Mouse (Mus musculus): Measurements from ENCODE around the gene Polr2b. TPM values are rescaled to one million over a fixed set of nuclear protein-coding genes. Genes with fewer than 3 reads are reported as not detected.
A peak's percentile ranks its signal among the peaks of the same experiment; 100 is the strongest.

The Polr2b gene
- total RNA-seq, 2 experiments from 2014 or later: 110 to 138 TPM

DNA sequence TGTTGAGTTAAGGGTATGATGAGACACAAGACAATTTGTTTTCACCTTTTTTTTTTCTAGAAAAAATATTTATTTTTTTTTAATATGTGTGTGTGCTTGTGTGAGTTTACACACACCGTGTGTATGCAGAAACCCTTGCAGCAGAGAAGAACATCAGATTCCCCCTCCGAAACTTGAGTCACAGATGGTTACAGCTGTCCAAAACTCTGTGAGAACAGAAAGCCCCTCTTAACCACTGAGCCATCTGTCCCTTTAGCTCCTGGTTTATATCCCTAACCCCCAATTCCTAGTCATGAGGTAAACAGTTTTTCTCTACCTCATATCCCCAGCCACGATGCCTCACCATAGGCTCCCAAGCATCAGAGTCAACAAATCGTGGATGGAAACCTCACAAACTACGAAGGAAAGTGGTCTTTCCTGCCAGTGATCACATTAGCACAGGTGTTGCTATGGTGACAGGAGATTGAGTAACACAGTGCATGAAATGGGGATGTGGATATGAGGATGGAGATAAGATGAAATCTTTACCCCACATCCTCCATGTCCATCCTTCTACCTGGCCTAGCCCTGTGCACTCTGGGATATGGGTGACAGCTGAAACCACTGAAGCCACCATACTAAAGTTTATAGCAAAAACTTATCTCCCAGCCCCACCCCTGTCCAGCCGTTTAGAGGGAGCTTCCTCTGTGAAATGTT, 76.1 kb downstream of the Polr2b start:
- ATAC-seq (replicated peaks; ENCODE audit: poor library complexity): peak; percentile 49

GRCm38 (mm10) chr5:77386596-77387413, 76.9 kb downstream of the Polr2b start:
- ATAC-seq (replicated peaks; ENCODE audit: poor library complexity): peak; percentile 27

DNA sequence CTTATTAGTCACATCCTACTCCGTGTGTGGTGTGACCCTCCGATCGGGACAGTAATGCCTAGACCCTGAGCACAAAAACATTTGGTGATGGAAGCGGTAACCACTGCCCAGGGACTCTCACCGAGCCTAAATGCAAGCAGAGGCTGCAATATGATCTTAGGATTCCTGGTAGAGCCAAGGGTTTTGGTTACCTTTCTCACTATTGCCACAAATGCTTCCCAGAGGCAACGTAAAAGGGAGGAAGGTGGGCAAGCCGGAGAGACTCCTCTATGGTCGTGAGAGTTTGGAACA, 77.4 kb downstream of the Polr2b start:
- ATAC-seq (replicated peaks; ENCODE audit: poor library complexity): no peak

- ATAC-seq (replicated peaks; ENCODE audit: poor library complexity): no peak
These were observed 78.4 kb downstream of the Polr2b start for GRCm38 (mm10) chr5:77388359-77388758.

DNA sequence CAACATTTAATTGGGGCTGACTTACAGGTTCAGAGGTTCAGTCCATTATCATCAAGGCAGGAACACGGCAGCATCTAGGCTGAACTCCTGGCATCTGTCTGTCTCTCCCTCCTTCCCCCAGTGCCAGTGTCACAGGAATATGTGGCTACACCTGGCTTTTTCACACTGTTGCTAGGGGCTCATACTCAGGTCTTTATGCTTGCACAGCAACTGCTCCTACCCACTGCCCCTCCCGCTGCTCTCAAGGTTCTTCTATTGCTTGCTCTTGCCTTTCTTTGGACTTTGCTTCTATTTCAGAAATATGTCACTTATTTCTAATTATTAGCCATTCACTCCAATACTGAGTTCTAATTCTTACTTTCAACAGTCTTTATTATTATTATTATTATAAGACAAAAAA, 80.3 kb downstream of the Polr2b start:
- ATAC-seq (replicated peaks; ENCODE audit: poor library complexity): no peak

- no peak for ATAC-seq (replicated peaks; ENCODE audit: poor library complexity)
These were observed 83.2 kb downstream of the Polr2b start for GRCm38 (mm10) chr5:77393094-77393619.

DNA sequence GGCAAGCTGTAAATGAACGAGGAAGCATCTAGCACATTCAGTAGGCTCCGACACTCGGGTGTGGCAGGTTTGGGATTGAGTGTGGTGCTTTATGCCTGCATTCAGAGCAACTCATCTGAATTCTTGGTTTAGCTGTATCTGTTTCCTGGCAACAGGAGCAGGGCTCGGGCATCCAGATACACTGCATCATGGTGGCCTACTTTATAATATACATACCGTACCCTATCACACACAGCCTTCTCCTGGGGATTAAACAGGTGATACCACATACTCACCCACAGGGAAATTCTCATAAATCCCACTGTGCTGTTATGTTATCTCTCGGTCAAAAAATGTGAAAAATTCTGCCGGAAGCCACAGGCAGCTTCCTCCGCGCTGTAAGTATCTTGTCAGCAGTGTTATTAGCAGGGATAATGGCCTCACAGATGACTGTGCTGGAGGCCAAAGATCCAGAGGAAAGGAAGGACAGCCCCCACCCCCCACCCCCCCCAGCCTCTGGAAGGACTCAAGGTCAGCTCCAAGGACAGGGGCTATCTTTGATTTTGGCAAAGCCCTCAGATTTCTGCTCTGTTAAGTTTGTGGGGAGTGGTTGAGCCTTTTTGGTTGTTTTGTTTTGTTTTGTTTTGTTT, 84.2 kb downstream of the Polr2b start:
- ATAC-seq (replicated peaks; ENCODE audit: poor library complexity): no peak

- no peak for ATAC-seq (replicated peaks; ENCODE audit: poor library complexity)
These were observed 88.5 kb downstream of the Polr2b start for GRCm38 (mm10) chr5:77398285-77399057.

Other genes starting within 250 kb of the Polr2b start
- gene Hopx, start 195.0 kb upstream of the Polr2b start, total RNA-seq (2015): 5.5 TPM in 2 replicates
- gene Hopx, start 195.0 kb upstream of the Polr2b start, total RNA-seq (2017): 1.5 and 3.2 TPM in 2 replicates
- gene Spink2, start 98.7 kb upstream of the Polr2b start, total RNA-seq (2015): 0.76 TPM in 1 of 2 replicates, not detected in the other
- 0.79 TPM in 1 of 2 replicates, not detected in the other for gene Spink2, start 98.7 kb upstream of the Polr2b start, total RNA-seq (2017)
- gene Rest, start 44.7 kb upstream of the Polr2b start, total RNA-seq (2015): 28.3 and 32.2 TPM in 2 replicates
- 43.3 and 47.9 TPM in 2 replicates for gene Rest, start 44.7 kb upstream of the Polr2b start, total RNA-seq (2017)
- 58.5 and 59.2 TPM in 2 replicates for gene Noa1, start 63 bp upstream of the Polr2b start, total RNA-seq (2015)
- gene Noa1, start 63 bp upstream of the Polr2b start, total RNA-seq (2017): 16.8 and 17.9 TPM in 2 replicates
- gene Igfbp7, start 97.9 kb downstream of the Polr2b start, total RNA-seq (2015): 0.96 and 1.5 TPM in 2 replicates
- gene Igfbp7, start 97.9 kb downstream of the Polr2b start, total RNA-seq (2017): 0.44 and 0.79 TPM in 2 replicates

Measured in megakaryocyte progenitor cell, adult 5-6 weeks (primary cell).